Mouse (Mus musculus) ES-Bruce4 (cell line): ENCODE measurements around the gene Dtx1. TPM values are rescaled to one million over a fixed set of nuclear protein-coding genes. Genes with fewer than 3 reads are reported as not detected.
A peak's percentile ranks its signal among the peaks of the same experiment; 100 is the strongest.

ENCODE experiments used
- H3K27ac ChIP-seq: 2 replicates; pipeline ENCODE4 v1.5.1; 2012; ENCODE audit warnings: low read length, inconsistent platforms; ENCODE audit not compliant: insufficient read depth
- H3K27me3 ChIP-seq: 2 replicates; pipeline ENCODE4 v1.6.1; 2012; ENCODE audit warnings: mild to moderate bottlenecking, low read length, inconsistent platforms; ENCODE audit not compliant: control insufficient read depth, poor library complexity, insufficient read depth, severe bottlenecking
- H3K36me3 ChIP-seq: 2 replicates; pipeline ENCODE4 v1.6.1; 2012; ENCODE audit warnings: inconsistent platforms, mild to moderate bottlenecking, low read length, moderate library complexity; ENCODE audit not compliant: control insufficient read depth, poor library complexity, insufficient read depth, severe bottlenecking
- H3K4me1 ChIP-seq: one replicate; pipeline ENCODE4 v1.8.1; 2011; ENCODE audit warnings: low read length; ENCODE audit not compliant: control insufficient read depth, insufficient read depth
- H3K4me3 ChIP-seq: 2 replicates; pipeline ENCODE4 v1.5.1; 2011; ENCODE audit warnings: low read depth, mild to moderate bottlenecking, low read length
- H3K9ac ChIP-seq: 2 replicates; pipeline ENCODE4 v1.6.1; 2012; ENCODE audit warnings: low read depth, mild to moderate bottlenecking, inconsistent platforms; ENCODE audit not compliant: poor library complexity, severe bottlenecking
- H3K9me3 ChIP-seq: replicated peaks from 2 replicates; pipeline ENCODE4 v1.6.1; 2012; ENCODE audit warnings: mild to moderate bottlenecking, low read length, inconsistent platforms; ENCODE audit not compliant: control insufficient read depth, poor library complexity, insufficient read depth, severe bottlenecking
- CTCF ChIP-seq: IDR thresholded peaks from one replicate; pipeline ENCODE4 v1.8.1; 2011; ENCODE audit warnings: low read depth, low read length
- EP300 ChIP-seq: IDR thresholded peaks from 2 replicates; pipeline ENCODE4 v1.6.1; 2011; ENCODE audit warnings: low read depth, low read length; ENCODE audit not compliant: insufficient read depth
- POLR2A ChIP-seq: IDR thresholded peaks from one replicate; pipeline ENCODE4 v1.8.1; 2011; ENCODE audit warnings: low read length; ENCODE audit not compliant: insufficient read depth
- polyA plus RNA-seq: library from polyadenylated mRNA; stranded (reverse); fragments of >200 nt; gene quantifications from 2 replicates; pipeline ENCODE4 v1.2.4, GENCODE M21; 2011; ENCODE audit warnings: low read depth; ENCODE audit not compliant: missing spikeins, insufficient read depth, insufficient read length

Gene Dtx1
- polyA plus RNA-seq, 1 experiment, result 19.1 TPM

DNA sequence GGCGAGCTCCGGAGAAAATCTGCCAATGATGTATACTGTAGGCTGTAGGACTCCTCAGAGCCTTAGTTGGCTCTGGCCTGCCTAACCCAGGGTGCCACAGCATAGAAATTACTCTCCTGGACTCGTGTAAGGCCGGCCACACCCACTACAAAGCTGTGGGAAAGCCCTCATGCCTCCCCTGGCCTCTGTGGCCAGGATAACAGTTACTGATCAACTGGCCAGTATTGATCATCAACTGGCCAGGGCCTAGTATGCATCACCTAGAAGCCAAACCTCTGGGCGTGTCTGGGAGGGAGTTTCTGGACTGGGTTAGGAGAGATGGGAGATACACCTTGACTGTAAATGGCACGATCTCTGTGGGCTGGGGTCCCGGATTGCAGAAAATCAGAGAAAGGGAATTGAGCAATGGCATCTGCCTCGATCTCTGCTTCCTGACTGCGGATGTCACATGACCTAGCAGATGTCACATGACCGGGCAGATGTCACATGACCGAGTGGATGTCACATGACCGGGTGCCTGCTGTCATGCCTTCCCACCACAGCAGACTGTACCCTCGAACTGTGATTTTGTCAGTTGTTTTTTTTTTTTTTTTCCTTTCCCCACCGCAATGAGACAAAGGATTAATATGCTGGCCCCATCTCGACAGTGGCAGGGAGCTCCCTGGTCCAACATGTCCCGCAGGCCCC, 15.5 kb downstream of the Dtx1 start:
- Histone ChIP-seq H3K9me3 (no peaks in the 10 kb centered on the region), H3K36me3 (no peaks in the 10 kb centered on the region), H3K4me1 (peaks cover 16% of the 10 kb centered on the region), H3K27me3 (no peaks in the 10 kb centered on the region), H3K9ac (no peak overlapping the region), H3K27ac (no peak overlapping the region), H3K4me3 (no peak overlapping the region)
- TF ChIP-seq CTCF (no peak), EP300 (peak; percentile 89)

DNA sequence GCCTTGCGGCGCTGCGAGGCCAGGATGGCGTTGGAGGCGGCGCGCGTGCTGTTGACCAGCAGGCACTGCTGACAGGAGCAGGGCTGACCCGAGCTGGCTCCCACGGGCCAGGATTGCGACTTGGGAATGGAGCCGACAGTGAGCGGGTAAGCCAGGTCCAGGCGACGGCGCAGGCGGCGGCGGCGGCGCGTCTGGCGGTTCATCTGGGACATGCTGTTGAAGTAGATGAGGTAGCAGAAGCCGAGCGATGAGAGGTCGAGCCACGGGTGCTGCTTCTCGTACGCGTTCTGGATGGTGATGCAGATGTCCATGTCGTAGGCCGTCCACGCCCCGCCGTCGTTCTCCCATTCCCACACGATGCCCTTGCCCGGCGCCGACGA, 17.0 kb downstream of the Dtx1 start:
- no peaks in the 10 kb centered on the region for H3K9me3 ChIP-seq
- no peaks in the 10 kb centered on the region for H3K36me3 ChIP-seq
- no peak overlapping the region for H3K27ac ChIP-seq
- peak overlapping the region; percentile 43 for H3K9ac ChIP-seq
- H3K4me1 ChIP-seq, result peaks cover 14% of the 10 kb centered on the region
- peak overlapping the region; percentile 40 for H3K4me3 ChIP-seq
- no peaks in the 10 kb centered on the region for H3K27me3 ChIP-seq
- TF ChIP-seq CTCF, result no peak
- no peak for TF ChIP-seq POLR2A
- no peak for TF ChIP-seq EP300

- H3K9ac ChIP-seq, result peak overlapping the region; percentile 43
- no peaks in the 10 kb centered on the region for H3K9me3 ChIP-seq
- no peak overlapping the region for H3K27ac ChIP-seq
- TF ChIP-seq CTCF, result no peak
- TF ChIP-seq EP300, result no peak
- no peak for TF ChIP-seq POLR2A
- peaks cover 14% of the 10 kb centered on the region for H3K4me1 ChIP-seq
- H3K36me3 ChIP-seq, result no peaks in the 10 kb centered on the region
- H3K4me3 ChIP-seq, result peak overlapping the region; percentile 40
- H3K27me3 ChIP-seq, result no peaks in the 10 kb centered on the region
Measured at GRCm38 (mm10) chr5:120693931-120694694, 17.6 kb downstream of the Dtx1 start.

GRCm38 (mm10) chr5:120692034-120692433, 19.7 kb downstream of the Dtx1 start:
- Histone ChIP-seq H3K27me3 (no peaks in the 10 kb centered on the region), H3K4me1 (peaks cover 15% of the 10 kb centered on the region), H3K36me3 (no peaks in the 10 kb centered on the region), H3K27ac (no peak overlapping the region), H3K4me3 (no peak overlapping the region), H3K9me3 (no peaks in the 10 kb centered on the region), H3K9ac (no peak overlapping the region)
- no peak for TF ChIP-seq POLR2A
- TF ChIP-seq CTCF, result no peak
- no peak for TF ChIP-seq EP300

DNA sequence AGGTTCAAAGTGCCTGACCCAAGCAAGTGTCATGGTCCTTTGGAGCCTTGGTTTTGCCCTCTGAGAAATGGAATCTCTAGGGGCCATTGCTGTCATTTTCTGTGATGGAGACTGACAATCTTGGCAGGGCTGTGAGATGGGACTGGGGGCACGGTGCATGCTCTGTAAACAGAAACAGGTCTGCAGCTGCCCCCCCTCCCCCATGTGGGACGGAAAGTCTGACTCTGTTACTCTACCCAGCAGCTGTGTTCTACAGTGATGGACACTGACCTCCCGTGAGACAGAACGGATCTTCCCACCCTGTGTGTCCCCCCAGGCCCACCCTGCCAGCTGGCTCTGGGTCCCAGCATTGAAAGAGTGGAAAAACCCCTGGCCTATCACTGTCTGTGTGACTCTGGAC, 21.3 kb downstream of the Dtx1 start:
- no peak for TF ChIP-seq CTCF
- no peak for TF ChIP-seq EP300
- TF ChIP-seq POLR2A, result no peak
- no peak overlapping the region for H3K27ac ChIP-seq
- H3K4me1 ChIP-seq, result peaks cover 9% of the 10 kb centered on the region
- H3K9me3 ChIP-seq, result no peaks in the 10 kb centered on the region
- no peaks in the 10 kb centered on the region for H3K36me3 ChIP-seq
- H3K27me3 ChIP-seq, result no peaks in the 10 kb centered on the region
- H3K9ac ChIP-seq, result no peak overlapping the region
- H3K4me3 ChIP-seq, result no peak overlapping the region

GRCm38 (mm10) chr5:120688434-120688833, 23.3 kb downstream of the Dtx1 start:
- H3K27me3 ChIP-seq, result no peaks in the 10 kb centered on the region
- peaks cover 9% of the 10 kb centered on the region for H3K4me1 ChIP-seq
- peak overlapping the region; percentile 14; the same call in 1 of the 2 replicates for H3K27ac ChIP-seq
- no peaks in the 10 kb centered on the region for H3K9me3 ChIP-seq
- no peaks in the 10 kb centered on the region for H3K36me3 ChIP-seq
- no peak overlapping the region for H3K9ac ChIP-seq
- H3K4me3 ChIP-seq, result no peak overlapping the region
- TF ChIP-seq POLR2A (no peak), EP300 (peak; percentile 93), CTCF (no peak)
